Mouse (Mus musculus) intestine, postnatal 0 days (tissue): Measurements from ENCODE around the gene Paqr5. TPM values are rescaled to one million over a fixed set of nuclear protein-coding genes. Genes with fewer than 3 reads are reported as not detected.

Experiments
- ATAC-seq: fragments of 200-750 bp; cut with Nextera tagmentation; 2 replicates; pipeline ENCODE4 v1.8.0; 2017; ENCODE audit warnings: mild to moderate bottlenecking, moderate TSS enrichment, moderate library complexity
- H3K27ac ChIP-seq: fragments of 300-500 bp; sonication (generic); 2 replicates; pipeline ENCODE4 v1.5.1; 2014; ENCODE audit warnings: mild to moderate bottlenecking, low read depth, low read length, moderate library complexity
- H3K27me3 ChIP-seq: fragments of 300-500 bp; sonication (generic); replicated peaks from 2 replicates; pipeline ENCODE4 v1.6.1; 2014; ENCODE audit warnings: low read length, mixed read lengths; ENCODE audit not compliant: control insufficient read depth, insufficient read depth
- H3K36me3 ChIP-seq: fragments of 300-500 bp; sonication (generic); 2 replicates; pipeline ENCODE4 v1.6.1; 2014; ENCODE audit warnings: mild to moderate bottlenecking, moderate library complexity; ENCODE audit not compliant: control insufficient read depth, insufficient read depth
- H3K4me1 ChIP-seq: fragments of 300-500 bp; sonication (generic); replicated peaks from 2 replicates; pipeline ENCODE4 v1.6.1; 2014; ENCODE audit warnings: antibody characterized with exemption, low read length, mixed read lengths; ENCODE audit not compliant: control insufficient read depth, insufficient read depth
- H3K4me2 ChIP-seq: fragments of 300-500 bp; sonication (generic); replicated peaks from 2 replicates; pipeline ENCODE4 v1.6.1; 2014; ENCODE audit warnings: low read depth, mild to moderate bottlenecking, moderate library complexity
- H3K4me3 ChIP-seq: fragments of 300-500 bp; sonication (generic); 2 replicates; pipeline ENCODE4 v1.5.1; 2014; ENCODE audit warnings: low read depth, low read length
- H3K9ac ChIP-seq: fragments of 300-500 bp; sonication (generic); 2 replicates; pipeline ENCODE4 v1.6.1; 2014; ENCODE audit warnings: mild to moderate bottlenecking, low read depth, low read length
- H3K9me3 ChIP-seq: fragments of 300-500 bp; sonication (generic); 2 replicates; pipeline ENCODE4 v1.6.1; 2016; ENCODE audit warnings: mixed run types; ENCODE audit not compliant: control insufficient read depth
- CTCF ChIP-seq: sonication (generic); IDR thresholded peaks from 2 replicates; pipeline ENCODE4 v1.5.1; 2016; ENCODE audit warnings: low read depth, mild to moderate bottlenecking, control low read depth, antibody characterized with exemption, moderate library complexity
- WGBS: fragments of 180-500 bp; shearing (Covaris S2); extraction: QIAGEN DNeasy Blood & Tissue Kit; methylation state at CpG from one replicate; pipeline ENCODE4 v1.1.7; 2014; 5-methylcytosine and 5-hydroxymethylcytosine counted together
- polyA plus RNA-seq: library from polyadenylated mRNA; unstranded; fragments of >200 nt; fragmentation: Nextera tagmentation; extraction: Ambion mirVana; gene quantifications from 2 replicates; pipeline ENCODE4 v1.2.1, GENCODE M21; 2015

Paqr5 gene
- polyA plus RNA-seq, 1 experiment from 2014 or later, result 5.1 TPM

DNA sequence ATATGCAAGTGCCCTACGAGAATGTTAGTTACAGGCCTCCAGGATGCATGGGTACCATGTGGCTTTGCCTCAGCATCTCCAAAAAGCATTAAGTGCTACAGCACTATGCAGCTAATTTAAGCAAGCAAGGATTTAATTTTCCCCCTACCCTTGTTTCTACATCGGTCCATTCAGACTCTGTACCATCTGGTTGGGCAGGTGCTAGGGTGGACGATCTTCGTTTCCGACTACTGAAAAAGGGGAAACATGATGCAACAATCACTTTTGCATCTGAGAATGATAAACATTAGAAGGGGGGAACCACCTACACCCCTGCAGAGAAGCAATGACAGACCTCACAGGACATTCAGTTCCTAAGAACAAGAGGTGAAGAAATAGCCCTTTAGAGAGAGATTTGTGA, 107.2 kb downstream of the Paqr5 start:
- WGBS, result 93% methylated on average over 5 of the region's 5 CpGs
- no peak overlapping the region for H3K27ac ChIP-seq
- H3K4me2 ChIP-seq, result no peak overlapping the region
- TF ChIP-seq CTCF, result no peak
- H3K4me3 ChIP-seq, result no peak overlapping the region
- no peak overlapping the region for H3K9ac ChIP-seq
- no peaks in the 10 kb centered on the region for H3K9me3 ChIP-seq
- H3K36me3 ChIP-seq, result peaks cover 42% of the 10 kb centered on the region
- no peaks in the 10 kb centered on the region for H3K4me1 ChIP-seq
- no peak for ATAC-seq
- H3K27me3 ChIP-seq, result no peaks in the 10 kb centered on the region

DNA sequence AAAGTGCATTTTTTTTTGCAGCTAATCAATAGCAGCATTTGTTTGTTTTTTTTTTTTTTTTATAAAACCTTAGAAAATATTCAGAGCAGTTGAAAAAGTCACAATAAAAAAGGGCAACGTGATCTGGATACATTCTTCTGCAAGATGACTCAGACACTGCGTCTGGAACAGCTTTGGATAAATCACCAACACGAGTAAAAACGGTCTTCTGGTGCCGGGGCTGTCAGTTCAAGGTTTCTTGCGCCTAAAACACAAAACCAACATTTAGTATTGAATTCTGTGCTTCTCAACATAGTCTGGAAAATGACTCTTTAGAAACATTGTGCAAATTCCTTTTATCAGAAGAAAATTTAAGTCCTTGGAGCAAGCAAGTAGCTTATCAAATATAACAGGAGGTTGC, 109.2 kb downstream of the Paqr5 start:
- Histone ChIP-seq H3K9ac (no peak overlapping the region), H3K36me3 (peaks cover 37% of the 10 kb centered on the region), H3K4me3 (no peak overlapping the region), H3K9me3 (no peaks in the 10 kb centered on the region), H3K27ac (no peak overlapping the region), H3K4me1 (0 out of 2 replicates have a peak, but pooled peaks cover 3% of the 10 kb centered on the region), H3K4me2 (no peak overlapping the region), H3K27me3 (no peaks in the 10 kb centered on the region)
- no peak for ATAC-seq
- no peak for TF ChIP-seq CTCF
- WGBS, result 85% methylated on average over 6 of the region's 6 CpGs

DNA sequence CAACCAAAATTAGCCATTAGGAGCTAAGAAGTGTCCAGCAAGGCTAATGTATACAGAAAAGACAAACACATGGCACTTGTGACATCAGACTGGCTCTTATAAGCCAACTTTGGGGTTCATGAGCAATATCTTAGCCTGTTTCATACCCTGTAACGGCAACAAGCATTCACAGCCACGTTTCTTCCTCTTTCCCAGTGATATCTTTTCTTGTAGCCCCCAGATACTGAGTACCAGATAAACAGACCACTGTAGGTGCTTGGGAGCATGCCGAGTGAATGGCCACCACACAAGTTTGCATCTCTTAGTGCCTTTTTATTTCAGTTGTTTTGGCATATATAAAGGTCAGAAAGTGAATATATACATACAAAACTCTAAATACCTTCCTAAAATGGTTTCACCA, 109.7 kb downstream of the Paqr5 start:
- H3K27me3 ChIP-seq, result no peaks in the 10 kb centered on the region
- H3K4me1 ChIP-seq, result 0 out of 2 replicates have a peak, but pooled peaks cover 3% of the 10 kb centered on the region
- TF ChIP-seq CTCF, result no peak
- no peak overlapping the region for H3K9ac ChIP-seq
- peaks cover 41% of the 10 kb centered on the region for H3K36me3 ChIP-seq
- no peak for ATAC-seq
- H3K9me3 ChIP-seq, result no peaks in the 10 kb centered on the region
- H3K4me3 ChIP-seq, result no peak overlapping the region
- 93% methylated on average over 3 of the region's 3 CpGs for WGBS
- H3K4me2 ChIP-seq, result no peak overlapping the region
- no peak overlapping the region for H3K27ac ChIP-seq

DNA sequence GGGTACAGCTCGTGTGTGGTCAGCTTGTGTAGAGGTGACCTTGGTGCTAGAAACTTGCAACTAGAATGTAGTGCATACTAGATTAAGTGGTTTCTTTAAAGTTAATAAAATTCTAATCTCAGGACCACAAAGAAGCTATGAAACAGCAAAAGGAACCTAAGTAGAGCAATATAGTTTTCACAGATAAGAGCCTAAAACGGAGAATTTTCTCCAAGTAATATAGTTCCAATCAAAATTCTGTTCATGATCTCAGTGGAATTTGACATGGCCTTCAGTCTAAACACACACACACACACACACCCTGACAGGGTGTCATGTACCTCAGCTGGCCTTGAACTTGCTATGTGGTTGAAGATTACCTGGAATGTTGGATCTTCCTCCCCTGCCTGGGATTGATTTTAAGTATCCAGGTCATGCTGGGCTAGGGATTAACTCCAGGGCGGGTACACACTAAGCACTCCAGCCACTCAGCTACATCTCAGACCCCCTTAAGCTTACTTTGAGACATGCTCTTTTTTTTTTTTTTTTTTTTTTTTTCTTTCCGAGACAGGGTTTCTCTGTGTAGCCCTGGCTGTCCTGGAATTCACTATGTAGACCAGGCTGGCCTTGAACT, 111.2 kb downstream of the Paqr5 start:
- 0 out of 2 replicates have a peak overlapping the region, but pooled peaks have one; percentile 93 for H3K27ac ChIP-seq
- no peak for ATAC-seq
- peak overlapping the region; percentile 74 for H3K4me3 ChIP-seq
- TF ChIP-seq CTCF, result no peak
- no peaks in the 10 kb centered on the region for H3K27me3 ChIP-seq
- WGBS, result 38% methylated on average over 4 of the region's 4 CpGs
- H3K4me2 ChIP-seq, result peak overlapping the region; percentile 84
- peaks cover 41% of the 10 kb centered on the region for H3K36me3 ChIP-seq
- no peaks in the 10 kb centered on the region for H3K9me3 ChIP-seq
- no peak overlapping the region for H3K9ac ChIP-seq
- H3K4me1 ChIP-seq, result 0 out of 2 replicates have a peak, but pooled peaks cover 3% of the 10 kb centered on the region

DNA sequence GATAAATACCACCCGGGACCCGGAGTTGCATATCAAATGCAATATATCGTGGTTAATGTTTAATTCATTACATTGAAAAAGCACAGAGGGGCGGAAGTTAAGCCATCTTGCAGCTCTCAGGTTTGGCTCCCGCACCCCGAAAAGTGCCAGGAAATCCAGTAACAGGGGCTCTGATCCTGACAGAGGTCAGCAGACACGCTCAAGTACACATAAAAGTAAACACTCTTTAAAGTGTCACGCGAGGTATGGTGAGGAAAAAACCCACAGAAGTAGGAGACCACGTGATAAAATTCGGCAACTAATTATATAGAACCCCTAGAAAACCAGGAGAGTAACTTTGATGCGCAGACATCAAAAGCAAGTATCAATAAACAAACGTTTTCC, 111.7 kb downstream of the Paqr5 start:
- TF ChIP-seq CTCF, result no peak
- H3K9me3 ChIP-seq, result no peaks in the 10 kb centered on the region
- H3K4me1 ChIP-seq, result 0 out of 2 replicates have a peak, but pooled peaks cover 3% of the 10 kb centered on the region
- H3K27ac ChIP-seq, result peak overlapping the region; percentile 93
- peak overlapping the region; percentile 74 for H3K4me3 ChIP-seq
- H3K36me3 ChIP-seq, result peaks cover 41% of the 10 kb centered on the region
- ATAC-seq, result no peak; the same call in 1 of the 2 replicates
- 1% methylated on average over 13 of the region's 13 CpGs for WGBS
- no peaks in the 10 kb centered on the region for H3K27me3 ChIP-seq
- peak overlapping the region; percentile 78 for H3K9ac ChIP-seq
- H3K4me2 ChIP-seq, result peak overlapping the region; percentile 84

DNA sequence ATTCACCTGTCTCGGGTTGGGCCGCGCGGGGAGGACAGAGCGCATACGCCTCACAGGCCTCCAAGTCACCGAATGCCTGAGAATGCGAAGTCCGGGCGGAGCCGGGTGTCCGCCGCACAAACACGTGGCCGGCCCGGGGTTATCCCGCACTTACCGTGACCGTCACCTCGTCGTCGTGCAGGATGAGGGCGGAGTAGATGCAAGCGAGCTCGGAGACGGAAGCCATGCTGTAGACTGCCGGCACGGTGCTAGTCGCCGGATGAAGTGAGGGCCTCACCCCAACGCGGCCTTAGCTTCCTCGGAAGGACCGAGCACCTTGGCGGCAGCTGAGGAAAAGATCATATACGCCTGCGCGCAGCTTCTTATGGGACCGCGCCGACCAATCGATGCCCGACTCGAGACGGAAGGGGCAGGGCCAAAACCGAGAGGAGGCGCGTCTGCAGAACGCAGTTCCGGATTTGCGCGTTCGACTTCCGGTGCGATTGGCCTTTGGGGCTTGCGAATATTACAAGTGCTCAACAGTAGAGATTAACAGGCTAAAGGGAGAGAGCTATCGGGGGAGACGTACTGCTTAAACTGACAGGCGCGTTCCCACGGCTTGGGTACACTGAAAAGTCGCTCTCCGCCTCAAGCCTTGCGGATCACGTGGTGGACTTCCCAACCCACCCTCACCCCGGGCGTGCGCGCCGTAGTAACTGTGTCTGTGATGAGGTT, 112.3 kb downstream of the Paqr5 start, which contains the start of gene Rplp1:
Rplp1 (minus strand) TSS at position 340 of the 714 bp plus-strand sequence.
- Histone ChIP-seq H3K27me3 (no peaks in the 10 kb centered on the region), H3K4me1 (0 out of 2 replicates have a peak, but pooled peaks cover 3% of the 10 kb centered on the region), H3K9ac (peak within 1 kb of the TSS; percentile 78), H3K27ac (peak within 1 kb of the TSS; percentile 93), H3K4me2 (peak within 1 kb of the TSS; percentile 84), H3K36me3 (peaks cover 41% of the 10 kb centered on the region), H3K4me3 (peak within 1 kb of the TSS; percentile 74), H3K9me3 (no peaks in the 10 kb centered on the region)
- ATAC-seq, result peak; percentile 97
- TF ChIP-seq CTCF, result no peak
- under 1% methylated on average over 70 of the region's 70 CpGs for WGBS
